Mouse (Mus musculus) megakaryocyte, embryonic 14.5 days (primary cell): ENCODE results near the gene Pax1. TPM values are rescaled to one million over a fixed set of nuclear protein-coding genes. Genes with fewer than 3 reads are reported as not detected.

Experiments used
- H3K27me3 ChIP-seq: replicated peaks from 2 replicates; pipeline ENCODE3; 2012; ENCODE audit warnings: inconsistent platforms
- H3K36me3 ChIP-seq: replicated peaks from 2 replicates; pipeline ENCODE3; 2012; ENCODE audit warnings: low read length, inconsistent platforms, mixed read lengths
- H3K4me1 ChIP-seq: 2 replicates; pipeline ENCODE4 v1.6.1; 2012; ENCODE audit warnings: inconsistent platforms
- H3K4me3 ChIP-seq: replicated peaks from 2 replicates; pipeline ENCODE3; 2012; ENCODE audit warnings: moderate library complexity, mild to moderate bottlenecking, inconsistent platforms
- H3K9me3 ChIP-seq: 2 replicates; pipeline ENCODE4 v1.6.1; 2012; ENCODE audit warnings: inconsistent platforms
- FLI1 ChIP-seq: IDR thresholded peaks from 2 replicates; pipeline ENCODE4 v1.6.1; 2012; ENCODE audit warnings: low read length, inconsistent platforms, mixed read lengths
- GATA1 ChIP-seq: IDR thresholded peaks from 3 replicates; pipeline ENCODE4 v1.6.1; 2012; ENCODE audit warnings: mixed read lengths, low read length, inconsistent platforms, borderline replicate concordance
- polyA plus RNA-seq: library from polyadenylated mRNA; stranded (reverse); fragments of >175 nt; gene quantifications from 2 replicates; pipeline ENCODE4 v1.2.3, GENCODE M21; 2012; ENCODE audit warnings: low replicate concordance; ENCODE audit not compliant: insufficient read depth

The Pax1 gene
- not detected in 2 replicates for polyA plus RNA-seq

DNA sequence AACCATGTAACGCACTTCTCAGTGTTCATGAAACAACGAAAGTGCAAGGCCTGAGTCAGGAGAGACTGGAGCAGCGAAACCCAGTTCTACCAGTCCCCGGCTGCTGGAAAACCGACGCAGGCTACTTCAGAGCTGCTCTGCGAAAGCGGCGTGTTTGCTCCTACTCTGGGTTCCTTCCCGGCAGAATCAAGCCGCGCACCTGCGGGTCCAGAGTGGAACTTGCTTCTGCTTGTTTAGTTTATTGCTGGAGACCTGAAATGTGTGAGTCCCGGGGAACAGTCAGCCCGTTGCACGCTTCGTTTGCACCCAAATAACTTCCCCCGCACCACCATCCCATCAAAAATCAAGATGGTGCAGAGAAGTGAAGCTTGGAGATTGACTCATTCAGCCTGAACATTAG is at the start of gene Pax1:
Gene Pax1, plus strand, starts transcription at position 345 of the 400 bp plus-strand sequence.
- peaks cover 87% of the 10 kb centered on the region for H3K27me3 ChIP-seq
- no peak within 1 kb of the TSS for H3K4me3 ChIP-seq
- H3K4me1 ChIP-seq = peaks cover 7% of the 10 kb centered on the region; the same call in 1 of the 2 replicates
- TF ChIP-seq FLI1 (no peak), GATA1 (no peak)
- peaks cover 12% of the 10 kb centered on the region for H3K9me3 ChIP-seq
- H3K36me3 ChIP-seq = no peaks in the 10 kb centered on the region

DNA sequence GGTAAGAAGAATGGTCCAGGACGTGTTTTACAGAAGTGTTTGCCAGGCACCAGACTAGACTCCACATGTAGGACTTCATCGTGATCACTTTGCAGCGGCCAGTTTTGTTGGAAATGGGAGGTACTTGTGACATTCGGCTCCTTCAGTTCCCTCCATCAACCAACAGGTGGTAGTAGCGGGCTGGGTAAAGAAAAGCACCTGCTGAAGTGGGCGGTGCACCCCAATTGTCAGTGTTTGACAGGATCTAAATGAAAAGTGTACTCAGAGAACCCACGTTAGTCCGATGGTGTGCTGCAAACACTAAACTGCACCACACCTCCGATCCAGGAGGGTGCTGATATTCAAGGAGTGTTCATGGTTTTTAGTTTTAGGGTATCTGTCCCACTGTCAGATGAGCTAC is 40.7 kb upstream of the Pax1 start:
- Histone ChIP-seq H3K4me1 (peaks cover 3% of the 10 kb centered on the region; the same call in 1 of the 2 replicates), H3K4me3 (no peak overlapping the region), H3K9me3 (peaks cover under 1% of the 10 kb centered on the region; the same call in 1 of the 2 replicates), H3K36me3 (no peaks in the 10 kb centered on the region), H3K27me3 (no peaks in the 10 kb centered on the region)
- no peak for TF ChIP-seq GATA1
- TF ChIP-seq FLI1 = no peak

DNA sequence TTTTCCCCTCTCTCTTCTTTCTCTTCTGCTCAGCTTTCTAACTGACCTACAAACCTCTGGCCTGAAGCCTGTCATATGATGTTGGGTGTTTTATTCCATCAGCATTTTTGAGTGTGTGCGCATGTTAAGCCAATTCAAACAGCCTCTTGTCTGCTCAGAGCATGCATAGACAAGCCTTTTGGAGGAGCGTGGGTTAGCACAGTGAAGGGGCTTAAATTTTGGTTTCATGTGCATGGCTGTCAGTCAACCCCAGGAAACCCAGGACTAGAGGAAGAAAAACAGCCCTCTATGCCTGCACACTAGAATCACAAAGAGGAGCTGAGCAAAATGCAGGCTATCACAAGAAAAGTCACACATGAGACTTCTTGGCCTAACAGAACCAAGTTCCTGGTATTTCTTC is 36.5 kb upstream of the Pax1 start:
- Histone ChIP-seq H3K36me3 (no peaks in the 10 kb centered on the region), H3K9me3 (no peaks in the 10 kb centered on the region), H3K27me3 (no peaks in the 10 kb centered on the region), H3K4me1 (peaks cover 3% of the 10 kb centered on the region; the same call in 1 of the 2 replicates), H3K4me3 (no peak overlapping the region)
- TF ChIP-seq FLI1 = no peak
- no peak for TF ChIP-seq GATA1

GRCm38 (mm10) chr2:147332731-147333130 is 29.0 kb upstream of the Pax1 start:
- no peak overlapping the region for H3K4me3 ChIP-seq
- H3K4me1 ChIP-seq = no peaks in the 10 kb centered on the region
- no peaks in the 10 kb centered on the region for H3K27me3 ChIP-seq
- TF ChIP-seq FLI1 (no peak), GATA1 (no peak)
- no peaks in the 10 kb centered on the region for H3K36me3 ChIP-seq
- no peaks in the 10 kb centered on the region for H3K9me3 ChIP-seq

DNA sequence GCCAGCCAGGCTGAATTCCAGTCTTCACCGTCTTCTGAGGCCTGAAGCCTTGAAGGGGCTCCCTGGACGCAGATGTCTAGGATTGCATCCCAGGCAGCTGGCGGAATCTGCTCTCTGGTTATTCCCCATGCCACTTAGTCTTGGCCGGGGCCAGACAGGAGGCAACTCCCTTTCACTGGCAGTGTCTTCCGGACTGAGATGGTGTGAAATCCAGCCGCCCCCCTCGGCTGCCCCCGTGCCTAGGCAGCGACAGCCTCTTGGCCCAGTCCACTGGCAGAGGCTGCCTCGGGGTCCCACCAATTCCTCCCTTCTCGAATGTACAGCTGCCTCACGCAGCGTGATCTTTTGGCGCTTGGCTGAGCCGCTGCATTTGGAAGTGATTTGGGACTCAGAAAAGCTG is 23.0 kb upstream of the Pax1 start:
- Histone ChIP-seq H3K4me1 (no peaks in the 10 kb centered on the region), H3K9me3 (no peaks in the 10 kb centered on the region), H3K27me3 (no peaks in the 10 kb centered on the region), H3K4me3 (no peak overlapping the region), H3K36me3 (no peaks in the 10 kb centered on the region)
- TF ChIP-seq FLI1 (no peak), GATA1 (no peak)

DNA sequence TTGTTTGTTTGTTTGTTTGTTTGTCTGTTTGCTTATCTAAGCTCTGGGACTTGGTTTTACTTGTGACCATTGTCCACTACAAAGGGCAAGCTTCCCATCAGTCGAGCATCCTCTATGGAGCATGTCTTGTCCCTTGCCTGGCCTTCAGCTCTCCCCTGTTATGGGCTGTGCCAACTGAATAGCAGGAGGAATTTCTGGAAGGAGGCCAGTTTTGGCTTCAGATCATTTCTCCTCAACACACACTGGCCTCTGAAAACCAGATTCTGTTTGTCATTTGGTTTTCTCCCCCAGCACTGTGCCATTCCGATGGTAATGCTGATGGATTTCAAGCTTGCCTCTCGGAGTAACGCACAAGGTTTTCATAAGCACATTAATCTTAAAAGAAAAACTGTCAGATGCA is 21.9 kb upstream of the Pax1 start:
- Histone ChIP-seq H3K9me3 (no peaks in the 10 kb centered on the region), H3K36me3 (no peaks in the 10 kb centered on the region), H3K27me3 (no peaks in the 10 kb centered on the region), H3K4me3 (no peak overlapping the region), H3K4me1 (no peaks in the 10 kb centered on the region)
- TF ChIP-seq FLI1 = no peak
- TF ChIP-seq GATA1 = no peak

- TF ChIP-seq GATA1 (no peak), FLI1 (no peak)
These were observed 19.5 kb upstream of the Pax1 start for GRCm38 (mm10) chr2:147342198-147342597.

DNA sequence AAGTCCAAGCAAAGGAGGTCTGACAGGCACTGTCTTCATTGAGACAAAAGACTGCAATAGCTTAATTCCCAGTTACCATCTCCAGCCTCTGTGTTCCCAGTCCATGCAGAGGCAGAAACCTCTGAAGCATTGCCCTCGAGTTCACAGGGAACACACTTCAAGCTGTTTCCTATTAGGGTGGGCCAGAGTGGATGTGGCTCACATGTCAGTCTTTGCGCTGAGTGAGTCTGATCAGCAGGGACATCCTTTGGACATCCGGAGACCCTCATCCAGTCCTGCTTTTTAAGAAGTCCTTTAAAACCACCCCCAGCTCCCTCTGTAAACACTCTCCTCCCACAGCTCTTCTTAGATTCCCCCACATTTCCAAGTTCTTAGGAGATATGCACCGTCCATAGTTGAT is 2.0 kb upstream of the Pax1 start:
- Histone ChIP-seq H3K36me3 (no peaks in the 10 kb centered on the region), H3K9me3 (no peaks in the 10 kb centered on the region), H3K27me3 (peaks cover 68% of the 10 kb centered on the region), H3K4me3 (no peak overlapping the region), H3K4me1 (no peaks in the 10 kb centered on the region)
- TF ChIP-seq FLI1 (no peak), GATA1 (no peak)

More at GRCm38 (mm10) chr2:147342198-147342597, 19.5 kb upstream of the Pax1 start:
- Histone ChIP-seq H3K4me1 (no peaks in the 10 kb centered on the region), H3K9me3 (no peaks in the 10 kb centered on the region), H3K4me3 (no peak overlapping the region), H3K36me3 (no peaks in the 10 kb centered on the region), H3K27me3 (no peaks in the 10 kb centered on the region)

DNA sequence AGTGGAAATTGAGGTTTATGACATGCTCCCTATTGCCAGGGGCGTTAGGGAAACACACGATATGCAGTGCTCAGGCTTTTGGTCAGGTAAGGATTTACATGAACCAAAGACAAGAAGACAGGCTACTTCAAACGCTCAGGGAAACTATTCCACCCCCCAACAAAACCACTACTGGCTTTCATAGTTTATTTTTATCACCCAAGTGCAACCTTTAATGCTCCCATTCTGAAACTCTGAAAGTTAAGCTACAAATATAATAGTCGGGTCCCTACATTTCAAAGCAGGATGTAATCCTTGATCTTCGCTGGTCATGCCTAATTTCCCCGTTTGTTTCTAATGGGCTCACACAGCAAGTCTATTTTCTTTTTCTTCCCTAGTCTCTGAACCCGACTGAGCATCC is 1.3 kb upstream of the Pax1 start:
- peaks cover 3% of the 10 kb centered on the region; the same call in 1 of the 2 replicates for H3K9me3 ChIP-seq
- no peaks in the 10 kb centered on the region for H3K36me3 ChIP-seq
- TF ChIP-seq GATA1 = no peak
- H3K4me1 ChIP-seq = peaks cover 2% of the 10 kb centered on the region; the same call in 1 of the 2 replicates
- peaks cover 75% of the 10 kb centered on the region for H3K27me3 ChIP-seq
- H3K4me3 ChIP-seq = no peak overlapping the region

GRCm38 (mm10) chr2:147360856-147361255 is 869 bp upstream of the Pax1 start:
- Histone ChIP-seq H3K36me3 (no peaks in the 10 kb centered on the region), H3K4me3 (no peak overlapping the region), H3K9me3 (peaks cover 8% of the 10 kb centered on the region), H3K27me3 (peaks cover 80% of the 10 kb centered on the region), H3K4me1 (peaks cover 6% of the 10 kb centered on the region; the same call in 1 of the 2 replicates)
- TF ChIP-seq FLI1 = no peak

GRCm38 (mm10) chr2:147362316-147362715 is 591 bp downstream of the Pax1 start:
- H3K36me3 ChIP-seq = no peaks in the 10 kb centered on the region
- peaks cover 93% of the 10 kb centered on the region for H3K27me3 ChIP-seq
- H3K9me3 ChIP-seq = peaks cover 16% of the 10 kb centered on the region
- H3K4me1 ChIP-seq = peaks cover 7% of the 10 kb centered on the region; the same call in 1 of the 2 replicates
- no peak overlapping the region for H3K4me3 ChIP-seq
- TF ChIP-seq FLI1 (no peak), GATA1 (no peak)
